Mouse (Mus musculus) thymus, postnatal 10 days (tissue): ENCODE measurements around the gene Borcs7.
A peak's percentile ranks its signal among the peaks of the same experiment; 100 is the strongest.

ENCODE experiments used
- DNase-seq, 2 experiments: peaks; one replicate each; pipeline ENCODE4 v3.0.0; 2021; ENCODE audit warnings: low spot score in 2 of 2

Borcs7 gene

DNA sequence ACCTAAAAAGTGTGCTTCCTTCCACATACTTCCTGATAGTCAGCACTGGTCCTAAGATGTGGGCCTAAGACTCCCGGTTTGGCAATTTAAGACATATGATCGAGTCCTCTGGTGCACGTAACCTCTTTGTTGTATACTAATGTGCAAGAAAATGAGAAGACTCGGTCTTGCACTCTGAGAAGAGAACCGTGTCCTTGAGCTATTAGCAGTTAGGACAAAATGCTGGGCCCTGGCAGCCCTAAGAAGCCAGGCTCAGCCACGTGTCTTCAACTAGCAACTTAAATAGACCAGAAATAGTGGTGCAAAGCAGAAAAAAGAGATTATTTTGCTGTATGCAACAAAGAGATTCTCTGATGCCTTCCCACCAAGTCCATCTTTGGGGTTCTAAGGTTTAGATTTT, 26.9 kb upstream of the Borcs7 start:
- no peak for DNase-seq

DNA sequence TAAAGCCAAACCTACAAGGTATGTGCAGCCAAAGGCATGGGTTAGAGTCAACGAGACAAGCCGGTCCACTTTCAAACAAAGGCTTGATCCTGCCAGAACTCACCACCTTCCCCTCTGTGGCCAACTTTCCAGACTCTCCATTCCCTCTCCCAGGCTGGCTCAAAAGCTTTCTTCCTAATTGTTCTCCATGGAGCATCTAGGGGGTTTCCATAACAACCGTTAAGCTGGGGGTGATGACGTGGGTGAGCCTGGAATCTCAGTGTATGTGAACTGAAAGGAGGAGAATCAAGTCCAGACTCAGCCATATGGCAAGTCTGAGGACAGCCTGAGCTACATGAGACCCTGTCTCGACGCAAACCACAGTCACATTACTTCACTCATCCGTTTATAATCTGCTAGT, 24.2 kb upstream of the Borcs7 start:
- DNase-seq = no peak

- no peak for DNase-seq
These were observed 22.4 kb upstream of the Borcs7 start for GRCm38 (mm10) chr19:46667300-46667699.

- no peak for DNase-seq
These were observed 21.4 kb upstream of the Borcs7 start for GRCm38 (mm10) chr19:46668263-46668662.

GRCm38 (mm10) chr19:46669802-46670201, 19.9 kb upstream of the Borcs7 start:
- no peak for DNase-seq

DNA sequence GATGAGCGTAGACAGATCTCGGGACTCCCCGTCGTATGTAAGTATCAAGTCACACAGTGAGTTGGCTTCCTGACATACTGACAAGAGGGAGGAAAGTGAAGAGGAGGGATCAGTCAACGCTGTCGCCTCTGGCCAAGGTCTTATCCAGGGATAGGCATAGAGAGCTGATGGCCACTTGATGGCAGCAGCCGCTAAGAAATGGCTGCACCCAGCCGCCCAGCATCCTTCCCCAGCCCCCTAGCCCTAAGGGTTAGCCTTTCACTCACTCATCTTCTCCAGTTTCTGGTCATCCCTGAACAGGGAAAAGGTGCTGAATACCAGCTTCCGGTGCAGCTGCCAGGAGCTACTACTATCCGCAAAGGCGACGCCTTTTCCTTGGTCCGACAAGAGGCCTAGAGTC, 19.0 kb upstream of the Borcs7 start:
- DNase-seq = peak; percentile 18 to 57

DNA sequence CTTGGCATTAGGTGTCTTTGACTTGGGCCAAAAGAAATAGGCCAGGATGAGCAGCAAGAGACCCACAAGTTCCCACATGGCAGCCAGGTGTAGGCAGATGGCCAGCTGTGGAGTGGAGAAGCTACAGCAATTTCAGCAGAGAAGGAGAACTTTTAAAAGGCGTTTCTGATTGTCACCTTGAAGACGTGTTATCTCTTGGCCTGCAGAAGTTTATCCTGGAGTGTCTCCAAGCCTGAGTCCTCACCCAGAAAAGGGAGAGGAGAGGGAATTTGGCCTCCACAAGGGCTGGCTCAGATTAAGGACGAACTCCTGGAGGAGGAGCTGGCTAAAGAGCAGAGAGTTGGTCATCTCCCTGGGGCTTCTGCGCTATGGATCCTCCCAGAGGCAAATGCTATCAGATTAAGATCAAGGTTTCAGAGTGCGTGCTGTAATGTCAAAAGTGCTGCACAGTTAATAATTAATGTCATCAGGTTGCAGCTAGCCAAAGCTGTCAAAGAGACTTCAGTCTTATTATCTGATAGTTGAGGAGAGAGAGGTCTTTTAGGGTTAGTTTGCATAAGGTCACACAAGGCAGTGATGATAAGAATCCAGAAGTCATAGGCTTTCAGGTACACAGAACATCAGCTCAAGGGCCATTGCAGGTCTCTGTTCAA, 16.8 kb upstream of the Borcs7 start, which contains the start of gene Cyp17a1:
TSS of gene Cyp17a1 (minus strand) at position 407 of the 653 bp plus-strand sequence.
- DNase-seq = no peak

- no peak for DNase-seq
These were observed 14.1 kb upstream of the Borcs7 start for GRCm38 (mm10) chr19:46675641-46676040.

GRCm38 (mm10) chr19:46679720-46680383, 9.9 kb upstream of the Borcs7 start:
- no peak for DNase-seq

DNA sequence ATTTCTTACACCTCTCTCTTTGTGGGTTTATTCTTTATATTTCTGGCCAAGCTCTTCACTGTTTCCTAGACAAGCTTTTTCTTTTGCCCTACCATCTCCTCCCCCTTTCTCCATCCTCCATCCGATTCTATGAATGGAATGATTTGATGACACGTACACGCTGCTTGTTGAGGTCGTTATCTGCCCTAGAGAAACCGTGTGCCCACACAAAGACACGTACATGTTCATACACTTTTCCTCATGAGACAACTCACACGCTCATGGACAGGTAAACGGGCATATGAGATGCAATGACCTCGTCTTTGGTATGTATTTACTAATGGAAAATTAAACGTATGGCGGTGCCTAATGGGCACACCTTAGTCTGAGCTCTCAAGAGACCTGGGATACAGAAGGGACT, 681 bp downstream of the Borcs7 start:
- DNase-seq = no peak

GRCm38 (mm10) chr19:46691078-46691477, 1.4 kb downstream of the Borcs7 start:
- no peak for DNase-seq

DNA sequence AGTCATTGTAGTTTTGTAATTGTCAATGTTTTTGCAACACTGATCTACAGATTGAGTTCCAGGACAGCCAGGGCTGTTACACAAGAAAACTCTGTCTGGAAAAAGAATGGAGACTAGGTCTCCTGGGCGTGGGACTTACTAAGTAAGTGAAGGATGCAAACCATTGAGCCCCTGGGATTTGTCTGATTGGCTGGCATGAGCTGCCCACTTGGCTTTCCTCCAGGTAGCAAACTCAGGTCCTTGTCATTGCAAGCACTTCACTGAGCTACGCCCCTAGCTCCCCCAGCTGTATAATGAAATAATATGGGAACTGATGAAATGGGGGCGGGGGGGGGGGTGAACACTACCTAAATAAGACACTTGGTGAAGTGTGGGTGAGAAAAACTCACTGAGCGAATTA, 3.4 kb downstream of the Borcs7 start:
- DNase-seq = no peak

- no peak for DNase-seq
These were observed 6.8 kb downstream of the Borcs7 start for GRCm38 (mm10) chr19:46696482-46696881.

GRCm38 (mm10) chr19:46696943-46697342, 7.2 kb downstream of the Borcs7 start:
- no peak for DNase-seq

DNA sequence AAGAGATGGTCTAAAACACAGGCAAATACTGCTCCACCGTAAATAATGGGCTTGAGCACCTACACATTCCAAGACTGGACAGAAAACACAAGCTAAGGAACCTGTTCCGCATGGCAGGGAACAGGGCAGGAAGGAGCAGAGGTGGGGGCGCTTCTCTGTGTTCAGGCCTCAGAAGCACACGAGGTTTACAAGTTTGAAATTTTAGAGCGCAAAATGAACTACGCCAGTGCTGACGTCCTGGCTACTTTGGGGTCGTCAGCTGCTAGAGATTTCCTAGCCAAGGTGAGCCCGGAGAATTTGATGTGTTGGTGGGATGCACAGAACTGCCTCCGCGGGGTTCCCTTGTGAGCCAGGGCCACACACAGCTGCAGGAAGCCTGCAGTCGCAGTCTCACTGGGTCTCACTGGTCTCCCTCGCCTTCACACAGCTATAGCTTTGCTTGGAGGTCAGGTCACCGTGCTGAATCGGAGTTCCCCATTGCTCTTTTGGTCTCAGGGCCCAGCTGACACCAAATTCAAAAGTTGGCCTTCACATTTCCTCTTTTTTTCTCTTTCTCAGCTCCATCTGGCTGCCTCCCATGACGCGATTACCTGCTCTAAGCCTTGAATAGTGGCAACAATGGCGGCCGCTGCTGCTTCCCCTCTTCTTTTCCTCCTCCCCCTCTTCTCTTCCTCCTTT, 8.3 kb downstream of the Borcs7 start:
- no peak for DNase-seq

- no peak for DNase-seq
These were observed 9.3 kb downstream of the Borcs7 start for GRCm38 (mm10) chr19:46699011-46699481.

DNA sequence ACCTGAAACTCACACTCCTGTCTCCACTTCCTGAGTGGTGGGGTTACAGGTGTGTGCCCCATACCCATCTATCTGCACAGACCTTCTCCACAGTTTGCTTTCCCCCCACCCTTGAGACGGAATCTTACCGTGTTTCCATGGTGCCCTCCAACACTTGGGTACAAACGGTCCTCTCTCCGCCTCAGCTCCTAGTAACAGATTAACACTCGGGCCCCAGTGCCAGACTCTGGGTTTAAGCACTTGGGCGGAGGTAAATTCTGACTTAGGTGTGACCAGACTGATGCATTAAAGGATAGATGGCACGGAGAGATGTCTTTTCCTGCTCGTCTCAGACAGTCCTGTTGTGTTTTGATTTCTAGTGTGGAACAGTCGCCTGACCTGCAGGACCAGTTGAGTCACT, 11.4 kb downstream of the Borcs7 start:
- DNase-seq = no peak

- DNase-seq = no peak
These were observed 16.2 kb downstream of the Borcs7 start for GRCm38 (mm10) chr19:46705779-46706495.

DNA sequence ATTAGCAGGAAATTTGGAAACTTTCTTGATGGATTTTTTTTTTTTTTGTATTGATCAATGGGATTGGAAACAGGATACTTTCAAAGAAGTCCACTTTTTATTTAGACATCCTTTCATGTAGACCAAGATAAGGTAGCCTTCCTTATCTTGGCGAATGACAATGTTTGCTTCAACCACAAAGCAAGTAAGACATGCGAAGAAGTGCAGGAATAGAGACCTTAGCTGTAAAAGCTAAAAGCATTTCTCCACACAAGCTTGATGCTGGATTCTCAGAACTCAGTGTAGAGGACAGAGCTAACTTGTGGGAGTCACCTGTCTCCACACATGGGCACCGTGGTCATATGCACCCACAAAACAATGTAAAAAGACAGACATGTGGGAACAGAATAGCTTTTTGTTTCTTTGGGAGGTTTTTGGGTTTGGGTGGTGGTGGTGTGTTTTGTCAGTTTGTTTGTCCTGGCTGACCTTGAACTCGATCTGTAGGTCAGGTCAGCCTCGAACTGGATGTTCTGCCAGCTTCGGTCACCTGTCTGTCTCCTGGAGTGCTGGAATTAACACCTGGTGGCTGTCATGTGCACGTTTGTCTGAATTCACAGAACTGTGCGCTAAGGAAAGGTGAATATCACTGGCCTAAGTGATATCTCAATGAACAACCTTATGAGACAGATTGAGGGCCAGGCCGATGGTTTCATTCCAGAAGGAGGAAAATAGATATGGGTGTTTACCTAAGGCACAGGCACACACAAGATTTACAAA, 17.0 kb downstream of the Borcs7 start:
- DNase-seq = no peak

DNA sequence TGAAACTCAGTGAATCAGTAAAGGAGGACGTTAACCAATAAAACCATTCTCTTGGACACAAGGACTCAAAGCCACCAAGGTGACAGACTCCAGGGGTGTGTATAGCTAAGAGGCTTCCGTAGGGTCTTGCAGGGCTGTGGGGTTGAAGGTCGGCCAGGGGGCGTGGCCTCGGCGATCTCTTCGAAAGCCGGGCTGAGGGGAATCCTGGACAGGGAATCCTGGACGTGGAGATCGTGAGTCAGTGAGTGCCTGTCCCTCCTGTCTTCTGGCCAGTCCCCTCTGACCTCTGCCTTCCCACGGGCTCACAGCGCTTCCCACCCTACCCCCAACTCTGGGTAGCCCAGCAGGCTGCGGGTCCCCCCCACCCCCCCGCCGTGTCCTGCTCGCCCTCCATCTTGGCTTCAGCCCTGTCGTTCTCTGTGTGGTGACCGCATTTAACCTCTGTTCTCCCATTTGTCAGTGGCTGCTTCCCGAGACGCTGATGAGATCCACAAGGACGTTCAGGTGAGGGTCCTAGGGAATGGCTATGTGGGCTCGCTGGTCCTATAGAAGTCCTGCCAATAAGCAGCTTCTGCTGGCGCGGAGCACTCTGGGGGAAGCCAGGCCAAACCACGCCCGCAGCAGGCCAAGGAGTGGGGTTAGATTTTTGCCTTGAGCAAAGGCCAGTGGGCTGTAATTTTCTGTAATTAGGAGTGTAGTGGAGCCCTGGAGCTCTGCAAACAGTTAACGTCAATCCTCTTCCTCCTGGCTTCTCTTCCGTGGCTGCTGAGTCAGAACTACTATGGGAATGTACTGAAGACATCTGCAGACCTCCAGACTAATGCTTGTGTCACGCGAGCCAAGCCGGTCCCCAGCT, 17.8 kb downstream of the Borcs7 start, which contains the start of gene As3mt:
TSS of gene As3mt (plus strand) at position 163 of the 856 bp plus-strand sequence.
- peak; percentile 52 to 66 for DNase-seq
